Mouse (Mus musculus) embryo, embryonic 10.5 days (tissue): ENCODE data around the gene Anapc11.
"Not testable (repeated sequence)": the region's sequence is repeated elsewhere in the genome, so short reads cannot be mapped to it uniquely, and the experiment has no call there.

Source experiments
- DNase-seq: peaks from one replicate; pipeline ENCODE4 v3.0.0-alpha.2; 2015; ENCODE audit warnings: low spot score

Gene Anapc11

GRCm38 (mm10) chr11:120575046-120575445, 23.2 kb upstream of the Anapc11 start:
- no peak for DNase-seq

GRCm38 (mm10) chr11:120575940-120576339, 22.3 kb upstream of the Anapc11 start:
- no peak for DNase-seq

GRCm38 (mm10) chr11:120576365-120576981, 21.7 kb upstream of the Anapc11 start:
- DNase-seq = no peak

GRCm38 (mm10) chr11:120577211-120578023, 20.8 kb upstream of the Anapc11 start:
- peak; percentile 35 for DNase-seq

- no peak for DNase-seq
Measured at GRCm38 (mm10) chr11:120578024-120578693, 20.1 kb upstream of the Anapc11 start.

- no peak for DNase-seq
Measured at GRCm38 (mm10) chr11:120578694-120579243, 19.5 kb upstream of the Anapc11 start.

GRCm38 (mm10) chr11:120579316-120580107, 18.7 kb upstream of the Anapc11 start:
- peak; percentile 92 for DNase-seq

GRCm38 (mm10) chr11:120580190-120580589, 18.0 kb upstream of the Anapc11 start:
- no peak for DNase-seq

GRCm38 (mm10) chr11:120580871-120581331, 17.3 kb upstream of the Anapc11 start:
- DNase-seq = peak; percentile 47

GRCm38 (mm10) chr11:120581490-120582267, 16.5 kb upstream of the Anapc11 start, which contains the start of gene Arhgdia:
Gene Arhgdia (minus strand): TSS chr11:120581624.
- DNase-seq = peak; percentile 88

- peak; percentile 63 for DNase-seq
Measured at GRCm38 (mm10) chr11:120582268-120582981, 15.8 kb upstream of the Anapc11 start.

GRCm38 (mm10) chr11:120582982-120583293, 15.3 kb upstream of the Anapc11 start:
- DNase-seq = not testable (repeated sequence)

GRCm38 (mm10) chr11:120583937-120584336, 14.3 kb upstream of the Anapc11 start:
- no peak for DNase-seq

GRCm38 (mm10) chr11:120588531-120588930, 9.7 kb upstream of the Anapc11 start:
- no peak for DNase-seq

GRCm38 (mm10) chr11:120597240-120598235, 683 bp upstream of the Anapc11 start:
- peak; percentile 34 for DNase-seq

- DNase-seq = peak; percentile 22
Measured at GRCm38 (mm10) chr11:120598990-120599549, 849 bp downstream of the Anapc11 start.

- no peak for DNase-seq
Measured at GRCm38 (mm10) chr11:120600716-120601115, 2.5 kb downstream of the Anapc11 start.

- no peak for DNase-seq
Measured at GRCm38 (mm10) chr11:120603545-120603944, 5.3 kb downstream of the Anapc11 start.

- DNase-seq = no peak
Measured at GRCm38 (mm10) chr11:120605667-120606066, 7.4 kb downstream of the Anapc11 start.
